Mouse (Mus musculus): ENCODE results near the gene Rab29.
"Not testable (repeated sequence)": the region's sequence is repeated elsewhere in the genome, so short reads cannot be mapped to it uniquely, and the experiment has no call there.

Rab29 gene

DNA sequence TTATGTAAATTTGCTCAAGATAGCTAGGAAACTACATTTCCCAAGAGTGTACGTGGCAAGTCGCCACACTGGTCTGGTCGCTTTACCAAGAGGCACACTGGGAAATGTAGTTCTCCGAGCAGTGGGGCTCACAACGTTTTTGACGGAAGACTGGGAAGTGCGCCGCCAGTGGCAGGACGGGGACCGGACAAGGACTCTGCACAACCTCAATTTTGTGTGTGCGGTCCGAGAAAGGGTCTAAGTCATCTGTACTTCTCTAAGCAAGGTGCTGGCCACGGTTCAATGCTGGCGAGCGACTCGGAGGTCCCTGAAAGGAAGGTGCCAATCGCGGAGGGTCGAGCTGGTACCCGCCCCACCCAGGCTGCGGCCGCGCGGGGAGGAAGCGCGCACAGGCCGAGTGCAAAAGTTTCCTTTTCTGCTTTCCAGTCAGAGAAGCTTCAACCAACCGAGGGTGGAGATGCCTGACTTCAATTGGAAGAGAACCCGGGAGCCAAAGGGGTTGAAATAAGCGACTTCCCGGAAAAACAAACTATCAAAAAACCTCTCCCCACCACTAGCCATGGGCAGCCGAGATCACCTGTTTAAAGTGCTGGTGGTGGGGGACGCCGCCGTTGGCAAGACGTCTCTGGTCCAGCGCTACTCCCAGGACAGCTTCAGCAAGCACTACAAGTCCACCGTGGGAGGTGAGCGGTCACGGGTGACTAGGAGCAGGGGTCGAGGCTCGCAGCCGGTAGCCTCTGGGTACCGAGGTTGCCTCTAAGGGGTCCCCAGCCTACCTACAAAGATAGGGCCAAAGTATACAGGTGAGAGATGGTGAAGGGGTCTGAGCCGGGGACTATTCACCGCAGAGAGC, at the start of gene Rab29:
TSS of gene Rab29 (plus strand) at position 132 of the 853 bp plus-strand sequence.
- peak; percentile 82 to 88 for DNase-seq

DNA sequence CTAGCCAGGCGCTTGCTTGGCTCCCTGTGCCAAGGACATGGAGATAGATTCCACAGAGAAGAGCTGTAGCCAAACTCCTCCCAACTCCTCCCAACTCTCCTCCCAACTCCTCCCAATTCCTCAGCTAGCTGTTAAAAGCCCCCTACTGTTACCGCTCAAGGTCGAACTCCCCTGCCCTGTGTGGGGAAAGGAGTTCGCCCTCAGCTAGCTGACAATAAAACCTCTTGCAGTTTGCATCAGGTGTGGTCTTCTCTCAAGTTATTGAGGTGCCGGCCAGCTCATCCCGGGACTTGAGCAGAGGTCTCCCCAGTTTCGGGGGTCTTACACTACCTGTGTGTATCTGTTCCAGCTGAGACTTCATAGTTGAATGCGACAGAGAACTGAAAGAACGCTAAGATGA, 46.7 kb upstream of the Rab29 start:
- DNase-seq, result not testable (repeated sequence)

DNA sequence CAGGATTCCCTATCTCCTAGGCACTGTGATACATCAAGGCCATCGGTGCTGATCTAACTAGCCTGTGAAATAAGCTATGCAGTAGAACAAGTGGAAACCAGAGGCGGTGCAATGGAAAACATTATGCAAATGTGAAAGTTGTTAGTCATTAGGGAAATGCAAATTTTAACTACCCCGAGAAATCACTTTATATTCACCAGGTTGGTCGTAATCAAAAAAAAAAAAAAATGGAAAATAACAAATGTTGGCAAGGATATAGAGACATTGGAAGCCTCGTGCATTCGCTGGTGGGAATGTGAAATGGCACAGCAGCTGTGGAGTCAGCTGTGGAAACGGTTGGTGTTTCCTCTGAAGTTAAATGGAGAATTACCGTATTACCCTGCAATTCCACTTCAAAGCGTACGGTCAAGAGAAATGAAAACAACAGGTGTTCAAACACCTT, 46.1 kb upstream of the Rab29 start:
- no peak for DNase-seq

DNA sequence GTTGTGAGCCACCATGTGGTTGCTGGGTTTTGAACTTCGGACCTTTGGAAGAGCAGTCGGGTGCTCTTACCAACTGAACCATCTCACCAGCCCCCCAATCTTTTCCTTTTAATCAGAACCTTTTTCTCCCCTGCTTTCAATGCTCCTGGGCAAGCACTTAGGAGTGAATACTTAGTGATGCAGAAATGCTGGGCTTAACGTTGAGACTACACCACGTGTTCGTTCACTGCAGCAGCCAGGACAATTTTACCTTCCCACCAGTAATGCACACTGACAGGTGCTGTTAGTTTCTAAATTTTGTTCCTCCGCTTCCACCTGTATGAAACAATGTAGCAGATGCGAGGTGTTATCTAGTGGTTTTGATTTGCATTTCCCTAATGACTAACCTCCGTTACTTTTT, 44.7 kb upstream of the Rab29 start:
- no peak for DNase-seq

DNA sequence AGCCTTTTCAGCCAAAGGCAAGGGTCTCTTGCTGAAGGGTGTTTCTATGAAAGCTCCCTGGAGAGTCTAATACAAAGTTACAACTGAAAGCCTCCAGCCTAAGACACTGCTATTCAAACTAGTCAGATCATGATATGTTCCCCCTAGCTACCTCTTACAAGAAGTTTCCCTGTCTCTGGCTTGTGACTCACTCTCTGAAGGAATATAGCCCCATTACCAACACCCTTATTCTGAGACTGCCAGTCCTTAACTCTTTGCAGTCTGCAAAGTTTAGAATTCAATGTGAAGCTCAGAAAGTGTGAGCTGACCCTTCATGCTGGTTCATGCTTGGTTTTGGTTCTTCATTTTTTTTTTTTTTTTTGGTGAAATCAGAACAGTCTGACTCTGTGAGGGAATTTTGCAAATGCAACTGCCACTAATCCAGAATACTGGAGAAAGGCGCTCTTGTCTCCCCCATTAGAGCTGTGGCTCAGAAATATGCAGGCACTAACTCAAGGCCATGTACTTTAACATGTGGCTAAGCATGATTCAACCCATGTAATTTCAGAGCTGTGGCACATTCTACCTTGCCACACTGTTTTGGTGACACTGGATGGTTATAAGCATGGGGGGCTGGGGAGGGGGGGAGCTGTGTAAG, 44.0 kb upstream of the Rab29 start:
- DNase-seq, result no peak

DNA sequence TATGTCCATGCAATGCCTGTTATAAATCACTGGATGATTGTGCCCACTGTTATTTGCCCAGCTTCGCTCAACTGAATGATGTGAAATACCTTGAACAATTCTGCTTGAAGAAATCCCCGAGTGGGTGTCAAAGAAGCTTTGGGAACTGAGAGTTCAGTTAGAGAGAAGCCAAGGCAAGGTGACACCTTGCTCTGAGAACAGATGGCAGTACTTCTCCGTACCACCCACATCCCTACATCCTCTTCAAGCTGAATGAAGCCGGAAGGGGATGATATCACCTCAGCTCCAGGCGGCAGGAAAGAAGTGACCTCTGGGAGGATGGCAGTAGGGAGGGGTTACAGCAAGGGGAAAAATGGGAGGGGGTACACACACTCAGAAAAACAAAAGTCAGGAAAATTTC, 43.5 kb upstream of the Rab29 start:
- no peak for DNase-seq

DNA sequence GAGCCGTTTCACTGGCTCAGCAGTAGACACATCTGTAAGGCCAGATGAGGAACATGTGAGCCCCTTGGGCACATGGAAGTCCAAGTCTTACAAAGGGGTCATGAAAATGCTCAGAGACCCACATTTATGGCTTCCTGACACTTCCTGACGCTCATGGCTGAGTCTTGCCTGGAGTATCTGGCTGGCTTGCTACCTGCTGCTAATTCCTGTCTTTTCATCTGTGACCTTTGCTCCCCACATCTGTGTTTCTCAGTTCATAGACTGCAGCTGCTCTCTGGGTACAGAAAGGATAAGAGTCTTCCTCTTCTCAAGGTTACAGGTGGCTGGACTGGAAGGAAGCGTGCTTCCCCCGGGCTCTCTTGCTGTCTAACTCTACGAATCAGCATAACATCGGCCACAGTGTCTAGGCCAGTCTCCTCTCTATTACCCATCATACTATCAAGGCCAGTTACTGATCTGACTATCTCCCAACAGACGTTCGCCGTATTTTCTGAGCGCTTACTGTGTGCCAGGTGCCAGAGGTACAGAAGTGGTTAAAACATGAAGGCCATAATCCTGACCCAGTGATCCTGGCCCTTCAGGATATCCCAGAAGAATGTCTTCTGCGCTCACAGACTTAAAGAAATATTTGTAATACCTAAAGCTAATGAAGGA, 42.4 kb upstream of the Rab29 start:
- no peak for DNase-seq

DNA sequence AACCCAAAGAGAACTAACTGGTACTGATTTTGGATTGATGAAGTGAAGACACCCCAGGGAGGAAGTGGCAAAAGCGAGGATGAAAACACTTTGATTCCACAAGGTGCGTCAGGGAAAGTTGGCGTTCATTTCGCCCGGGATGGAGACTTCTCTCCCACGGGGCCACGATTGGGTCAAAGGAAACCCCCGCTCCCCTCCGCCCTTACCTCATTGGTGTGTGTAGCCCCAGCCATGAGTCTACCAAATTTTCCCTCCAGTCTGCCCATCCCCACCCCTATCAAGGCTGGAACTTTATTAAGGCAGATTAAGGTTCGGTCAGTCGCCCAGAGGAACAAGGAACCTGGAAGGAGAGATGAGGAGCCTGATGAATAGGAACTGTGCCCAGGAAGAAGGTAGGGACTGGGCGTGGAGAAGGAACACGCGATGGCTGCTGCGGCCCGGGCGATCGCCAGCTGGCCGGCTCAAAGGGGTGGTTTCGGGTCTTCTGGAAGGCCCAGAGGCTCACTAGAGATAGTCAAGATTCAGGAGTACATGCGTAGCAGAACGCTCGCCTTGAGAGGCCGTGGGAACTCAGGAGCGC, 39.7 kb upstream of the Rab29 start, which contains the start of gene Slc41a1:
TSS of gene Slc41a1 (plus strand) at position 287 of the 580 bp plus-strand sequence.
- peak; percentile 27 to 39 for DNase-seq

DNA sequence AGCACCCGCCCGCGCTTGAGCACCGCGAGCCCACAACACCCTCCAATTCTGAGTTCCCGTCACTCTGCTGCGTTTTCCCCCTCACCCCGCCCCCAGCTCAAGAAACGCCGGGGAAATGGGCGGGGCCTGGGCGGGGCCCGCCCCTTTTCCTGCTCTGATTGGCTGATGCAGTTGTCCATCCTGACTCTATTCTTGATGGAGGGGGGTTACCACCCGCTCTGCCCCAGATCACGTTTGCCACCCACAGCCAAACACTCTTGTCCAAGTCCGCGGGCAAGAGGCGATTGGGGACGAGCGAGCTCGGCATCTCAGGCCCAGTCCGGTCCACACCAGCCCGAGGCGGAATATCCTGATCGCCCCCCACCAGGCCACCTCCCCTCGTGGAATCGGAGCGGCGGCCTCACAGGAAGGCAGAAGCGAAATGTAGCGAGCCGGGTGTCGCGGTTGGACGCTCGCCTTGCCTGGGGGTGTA, 39.2 kb upstream of the Rab29 start:
- DNase-seq, result peak; percentile 92 to 93

DNA sequence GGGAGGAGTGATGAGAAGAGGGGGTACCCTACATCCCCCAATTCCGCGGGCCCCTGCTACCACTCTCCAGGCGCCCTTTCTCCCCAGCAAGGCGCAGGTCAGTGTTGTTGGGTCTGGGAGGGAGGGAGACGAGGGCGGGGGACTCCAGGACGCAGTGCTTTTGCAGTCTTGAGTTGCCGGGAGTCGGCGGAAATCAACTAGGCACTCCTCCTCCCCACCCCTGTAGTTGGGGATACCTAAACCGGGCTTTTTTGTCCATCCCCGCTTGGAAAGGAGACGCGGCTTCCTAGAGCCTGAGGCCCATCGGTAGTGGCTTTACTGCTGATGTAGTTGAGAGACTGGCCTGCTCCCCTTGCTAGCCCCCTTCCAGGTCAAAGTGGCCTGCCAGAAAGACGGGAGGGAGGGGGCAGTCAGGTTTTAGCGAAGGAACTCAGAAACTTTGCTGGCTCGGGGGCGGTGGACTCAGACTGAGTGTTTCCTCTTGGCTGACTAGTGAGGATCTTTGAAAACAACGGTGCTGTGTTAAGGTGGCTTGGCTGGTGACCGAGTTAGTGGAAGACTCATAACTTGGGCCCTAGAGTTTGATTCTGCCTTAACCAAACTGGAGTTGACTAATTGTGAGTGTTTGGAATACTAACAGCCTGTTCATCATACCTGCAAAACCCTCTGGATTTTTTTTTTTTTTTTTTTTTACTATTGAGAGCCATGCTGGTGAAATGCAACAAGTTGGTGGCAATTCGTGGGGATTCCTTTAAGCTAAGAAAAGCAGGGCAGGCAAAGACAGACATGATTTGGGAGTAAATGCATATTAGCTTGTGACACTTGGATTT, 38.5 kb upstream of the Rab29 start:
- DNase-seq, result no peak

DNA sequence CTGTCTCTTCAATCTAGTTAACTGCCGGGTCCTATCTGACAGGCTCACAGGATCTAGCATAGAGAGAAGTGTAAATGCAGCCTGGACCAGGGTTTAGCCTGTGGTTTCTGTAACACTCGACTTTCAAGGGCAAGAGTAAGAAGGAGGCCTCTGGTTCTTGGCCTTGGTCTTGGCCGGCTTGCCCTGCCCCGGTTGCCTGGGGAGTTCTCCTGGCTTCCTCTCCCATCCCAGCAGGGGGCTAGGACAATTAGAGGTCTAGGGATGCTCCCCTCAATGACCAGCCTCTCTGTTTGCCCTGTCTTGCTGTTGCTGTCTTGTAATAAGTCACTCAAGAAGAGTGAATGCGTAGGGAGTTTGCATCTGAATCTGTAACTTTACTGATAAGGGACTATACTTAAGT, 37.7 kb upstream of the Rab29 start:
- no peak for DNase-seq

DNA sequence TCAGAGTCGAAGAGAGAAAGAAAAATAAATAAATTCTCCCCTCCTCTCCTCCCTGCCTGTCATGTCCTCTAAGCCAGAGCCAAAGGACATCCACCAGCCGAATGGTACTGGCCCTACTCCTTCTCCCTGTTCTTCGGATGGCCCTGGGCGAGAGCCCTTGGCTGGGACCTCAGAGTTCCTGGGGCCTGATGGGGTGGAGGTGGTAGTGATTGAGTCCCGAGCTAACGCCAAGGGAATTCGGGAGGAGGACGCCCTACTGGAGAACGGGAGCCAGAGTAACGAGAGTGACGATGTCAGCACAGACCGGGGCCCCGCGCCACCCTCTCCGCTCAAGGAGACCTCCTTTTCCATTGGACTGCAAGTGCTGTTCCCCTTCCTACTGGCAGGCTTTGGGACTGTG, 36.5 kb upstream of the Rab29 start:
- no peak for DNase-seq

DNA sequence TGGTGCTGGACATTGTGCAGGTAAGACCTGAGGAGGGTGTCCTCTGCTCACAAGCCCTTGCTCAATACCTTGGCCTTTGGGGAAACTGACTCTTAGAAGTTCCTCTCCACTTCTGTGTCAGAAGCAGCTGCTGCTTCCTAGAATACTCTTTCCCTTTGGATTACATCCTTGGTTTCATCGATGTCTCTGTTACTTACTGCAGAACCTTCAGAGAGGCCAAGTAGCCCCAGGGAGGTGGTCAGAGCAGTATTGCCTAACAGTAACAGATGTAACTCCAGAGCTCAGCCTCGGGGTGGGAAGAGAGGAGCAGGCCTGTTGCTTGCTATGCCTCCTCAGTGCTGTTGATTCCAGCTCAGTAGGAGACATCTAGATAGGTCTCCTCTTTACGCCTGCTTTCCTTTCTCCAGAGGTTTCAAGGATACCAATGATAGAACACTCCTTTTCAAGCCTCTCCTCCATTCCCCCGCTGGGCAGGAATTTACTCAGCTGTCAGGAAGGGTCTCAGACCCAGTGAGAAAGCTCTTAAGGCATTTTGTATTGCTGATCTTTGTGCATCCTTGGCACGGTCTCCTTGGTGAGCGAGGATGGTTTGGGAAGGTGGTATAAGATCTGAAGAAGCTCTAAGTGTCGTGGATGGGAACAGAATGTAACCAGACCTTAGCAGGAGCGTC, 35.9 kb upstream of the Rab29 start:
- no peak for DNase-seq

DNA sequence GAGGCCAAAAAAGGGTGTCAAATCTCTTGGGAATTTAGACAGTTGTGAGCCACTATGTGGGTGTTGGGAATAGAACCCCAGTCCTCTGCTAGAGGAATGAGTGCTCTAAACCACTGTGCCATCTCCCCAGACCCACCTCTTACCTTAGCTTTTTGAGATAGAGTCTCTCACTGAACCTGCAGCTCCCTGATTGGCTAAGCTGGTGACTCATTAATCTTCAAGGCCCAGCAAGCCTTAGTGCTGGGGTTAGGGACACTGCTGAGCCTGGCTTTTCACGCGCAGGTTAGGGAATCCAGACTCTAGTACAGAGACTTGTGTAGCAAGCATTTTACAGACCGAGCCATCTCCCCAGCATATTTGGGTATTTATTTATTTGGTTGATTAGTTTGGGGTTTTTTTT, 30.0 kb upstream of the Rab29 start:
- no peak for DNase-seq

DNA sequence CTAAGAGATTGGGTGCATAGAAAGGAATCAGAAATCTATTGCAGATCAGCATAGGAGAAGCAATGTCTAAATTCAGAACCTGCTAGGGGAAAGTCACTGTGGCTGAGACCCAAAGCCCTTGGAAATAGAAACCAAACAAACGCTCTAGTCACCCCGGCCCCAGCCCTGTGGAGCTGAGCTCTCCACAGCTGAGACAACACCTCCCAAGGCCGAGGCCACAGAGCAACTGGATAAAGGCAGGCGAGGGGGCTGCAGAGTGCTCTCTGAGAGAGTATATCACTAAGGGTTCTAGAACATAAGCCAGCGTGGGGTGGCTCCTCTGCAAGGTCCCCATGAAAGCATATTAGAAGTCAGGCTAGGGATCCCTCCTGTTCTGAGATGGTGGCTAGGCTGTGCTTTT, 28.5 kb upstream of the Rab29 start:
- DNase-seq, result no peak

DNA sequence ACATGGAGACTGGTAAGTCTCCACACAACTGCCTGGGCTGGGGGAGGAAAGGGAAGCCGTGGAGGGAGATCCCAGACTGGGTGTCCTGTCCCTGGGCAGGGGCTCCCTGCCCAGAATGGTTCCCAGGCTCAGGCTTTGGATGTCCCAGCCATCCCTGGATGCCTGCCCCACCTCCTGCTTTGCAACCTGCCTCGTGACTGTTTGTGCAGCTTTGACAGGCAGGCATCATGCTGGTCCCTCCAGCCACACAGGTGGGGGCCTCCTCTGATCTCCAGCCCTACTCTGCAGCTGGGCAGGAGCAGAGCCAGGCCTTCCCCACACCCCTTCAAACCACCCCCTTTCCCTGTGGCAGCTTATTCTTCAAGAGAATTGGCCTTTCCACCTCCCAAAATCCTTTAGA, 27.7 kb upstream of the Rab29 start:
- no peak for DNase-seq

DNA sequence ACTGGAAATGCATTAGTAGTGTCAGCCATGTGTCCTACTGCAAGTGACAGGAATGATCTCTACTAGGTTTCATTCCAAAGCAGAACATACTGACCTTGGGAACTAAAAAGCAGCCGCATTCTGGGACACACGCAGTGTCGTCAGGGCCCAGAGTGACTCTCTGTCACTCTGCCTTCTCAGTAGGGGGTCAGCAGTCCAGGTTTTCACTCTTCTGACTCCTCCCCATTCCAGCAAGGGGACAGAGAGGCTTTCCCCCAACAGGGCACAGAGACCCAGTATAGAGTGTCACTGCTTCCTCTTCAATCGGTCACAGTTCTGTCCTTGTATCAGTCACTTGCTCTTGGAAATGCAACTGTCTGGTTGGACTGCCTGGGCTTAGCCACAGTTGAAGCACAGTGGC, 24.8 kb upstream of the Rab29 start:
- no peak for DNase-seq

DNA sequence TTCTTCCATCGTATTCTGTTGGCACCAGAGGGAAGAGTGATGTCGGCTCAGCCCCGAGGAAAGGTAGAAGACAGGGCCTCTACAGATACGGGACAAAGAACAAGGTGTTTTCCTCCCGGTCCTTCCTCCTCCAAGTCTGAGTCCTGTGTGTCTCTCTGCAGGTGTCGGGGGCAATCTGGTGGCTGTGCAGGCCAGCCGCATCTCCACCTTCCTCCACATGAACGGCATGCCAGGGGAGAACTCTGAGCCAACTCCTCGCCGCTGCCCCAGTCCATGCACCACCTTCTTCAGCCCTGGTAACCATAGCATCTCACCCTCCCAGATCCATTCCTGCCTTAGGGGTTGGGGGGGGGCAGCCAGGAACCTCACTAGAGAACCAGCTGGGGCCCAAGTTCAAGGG, 23.3 kb upstream of the Rab29 start:
- DNase-seq, result no peak

DNA sequence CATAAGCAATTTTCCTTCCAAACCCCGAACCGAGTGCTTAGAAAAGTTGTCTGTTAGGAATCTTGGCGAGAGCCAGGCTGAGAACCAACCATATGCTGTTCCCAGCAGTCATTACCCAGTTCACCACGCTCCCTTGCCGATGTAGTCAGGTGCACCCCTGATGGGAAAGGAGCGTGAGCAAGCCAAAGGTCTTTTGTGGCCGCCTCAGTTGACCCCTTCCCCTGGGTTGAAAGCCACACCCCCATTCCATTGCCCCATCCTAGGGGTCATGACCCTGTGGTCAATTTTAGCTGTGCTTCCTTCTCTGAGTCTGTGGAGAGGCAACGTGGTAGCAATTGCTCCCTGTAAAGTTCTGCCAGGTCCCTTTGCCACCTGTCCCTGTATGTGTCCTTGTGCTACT, 22.1 kb upstream of the Rab29 start:
- no peak for DNase-seq

DNA sequence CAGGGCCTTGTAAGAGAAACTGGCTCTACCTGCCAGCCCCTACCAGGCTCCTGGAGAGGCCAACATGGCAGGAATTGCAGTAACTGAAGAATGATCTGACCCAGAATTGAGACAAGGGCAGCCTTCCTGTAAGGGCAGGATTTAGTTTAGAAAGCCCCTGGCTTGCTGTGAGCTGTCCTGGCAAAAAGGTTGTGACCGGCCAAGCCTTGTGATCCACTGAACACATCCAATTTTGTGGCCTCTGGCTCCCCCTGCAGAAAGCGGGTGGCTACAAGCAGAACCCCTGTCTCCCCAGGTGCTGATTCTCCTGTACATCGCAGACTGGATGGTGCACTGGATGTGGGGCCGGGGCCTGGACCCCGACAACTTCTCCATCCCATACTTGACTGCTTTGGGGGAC, 20.8 kb upstream of the Rab29 start:
- DNase-seq, result peak; percentile 40 to 65

DNA sequence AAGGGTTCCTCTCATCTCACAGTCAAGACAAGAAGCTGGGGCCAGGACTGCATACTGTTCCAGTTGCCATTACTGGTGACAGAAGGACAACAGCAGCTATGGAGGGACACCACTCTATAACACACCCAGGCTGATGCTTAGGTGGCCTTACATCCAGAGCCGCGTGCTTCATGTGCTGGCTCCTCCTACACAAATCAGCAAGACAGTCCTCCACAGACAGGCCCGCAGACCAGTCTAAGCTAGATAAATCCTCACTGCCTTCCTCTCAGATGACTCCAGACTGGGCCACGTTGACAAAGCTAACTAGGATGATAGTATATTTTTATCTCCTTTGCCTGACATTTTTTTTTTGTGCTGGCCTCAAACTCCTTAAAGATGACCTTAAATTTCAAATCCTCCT, 5.2 kb upstream of the Rab29 start:
- DNase-seq, result no peak

DNA sequence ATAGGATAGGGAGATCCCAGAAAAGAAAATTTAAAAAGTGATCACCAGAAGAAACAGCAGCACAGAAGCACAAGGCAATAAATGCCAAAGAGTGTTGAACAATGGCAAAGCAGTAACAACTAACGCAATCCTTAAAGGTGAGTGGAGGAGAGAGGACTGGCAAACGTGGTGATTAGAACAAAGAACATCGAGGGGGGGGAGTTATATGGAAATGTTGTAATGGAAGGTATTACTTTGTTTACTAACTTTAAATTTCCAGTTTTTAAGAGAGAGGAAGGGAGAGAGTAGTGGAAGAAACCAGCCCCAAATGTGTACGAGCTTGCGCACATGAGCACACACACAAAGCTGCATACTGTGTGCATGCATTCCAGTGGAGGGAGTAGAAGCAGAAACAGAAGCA, 1.4 kb upstream of the Rab29 start:
- DNase-seq, result no peak

Data from spleen, adult 18-20 months (tissue).